ENCODE assay signal across 15 mouse cellular contexts in the genomic region with DNA sequence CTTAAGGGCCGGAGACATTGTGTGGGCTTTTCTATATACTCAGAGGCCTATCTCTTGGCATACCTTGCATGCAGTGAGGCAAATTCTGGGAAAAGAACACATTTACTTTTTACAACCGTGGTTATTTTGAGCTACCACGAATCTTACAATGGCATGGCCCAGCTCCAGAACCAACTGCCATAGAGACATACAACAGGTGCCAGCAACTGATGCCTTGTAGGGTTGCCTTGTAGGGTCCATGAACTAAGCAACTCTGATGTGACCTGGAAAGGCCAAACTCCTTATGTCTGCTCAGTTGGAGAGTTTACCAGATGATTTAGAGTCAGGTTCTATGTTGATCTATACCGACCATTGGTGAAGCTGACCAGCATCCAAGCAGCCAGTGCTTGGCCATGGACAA. TPM values are rescaled to one million over a fixed set of nuclear protein-coding genes. Genes with fewer than 3 reads are reported as not detected.
DNase-seq lines count a peak whose midpoint lies in the region; ATAC-seq and TF ChIP-seq lines count a peak whose summit lies in the region.
"Had no signal": no experiment of that assay in that cellular context is flagged by ENCODE, and none has a peak within 500 bp of the region (broad histone marks: within the 10 kb centered on the region; RNA-seq: fewer than 3 reads in every experiment).

No protein-coding gene starts in this region.

- TF ChIP-seq POLR2A in testis, adult 2 months (IDR thresholded peaks at IDR 0.05; ENCODE audit: control insufficient read depth, low read depth, low read length) = no peak

- peak overlapping the region; percentile 76; the same call in 1 of the 2 replicates for H3K27ac ChIP-seq in heart, embryonic 12.5 days (ENCODE audit: poor library complexity, severe bottlenecking)
- peak overlapping the region; percentile 92 for H3K27ac ChIP-seq in heart, embryonic 15.5 days
- H3K27ac ChIP-seq in testis, adult 2 months (ENCODE audit: control insufficient read depth, insufficient read depth, low read depth, low read length) = no peak overlapping the region
- H3K27ac ChIP-seq: embryonic facial prominence, embryonic 12.5 days; embryonic facial prominence, embryonic 15.5 days; hindbrain, embryonic 10.5 days; hindbrain, embryonic 13.5 days; intestine, embryonic 15.5 days had no signal

- intact Hi-C loops in heart, postnatal 36 days (cut with DNase I) = no loop called here

- H3K36me3 ChIP-seq in heart, embryonic 12.5 days = peaks cover 11% of the 10 kb centered on the region
- H3K36me3 ChIP-seq in heart, embryonic 15.5 days = peaks cover 1% of the 10 kb centered on the region; the same call in 1 of the 2 replicates
- no peaks in the 10 kb centered on the region; the same call in 1 of the 2 replicates for H3K36me3 ChIP-seq in testis, adult 2 months (ENCODE audit: control insufficient read depth, insufficient read depth, low read length)
- H3K36me3 ChIP-seq: intestine, embryonic 15.5 days had no signal

- no peaks in the 10 kb centered on the region for H3K27me3 ChIP-seq in heart, embryonic 12.5 days (replicated peaks)
- no peaks in the 10 kb centered on the region for H3K27me3 ChIP-seq in heart, embryonic 15.5 days
- H3K27me3 ChIP-seq in testis, adult 2 months (ENCODE audit: control insufficient read depth, insufficient read depth, low read length) = no peaks in the 10 kb centered on the region
- H3K27me3 ChIP-seq: embryonic facial prominence, embryonic 12.5 days; embryonic facial prominence, embryonic 15.5 days; hindbrain, embryonic 13.5 days; intestine, embryonic 15.5 days had no signal

- H3K9ac ChIP-seq in heart, embryonic 12.5 days = no peak overlapping the region
- no peak overlapping the region for H3K9ac ChIP-seq in heart, embryonic 15.5 days
- H3K9ac ChIP-seq: embryonic facial prominence, embryonic 12.5 days; embryonic facial prominence, embryonic 15.5 days; forebrain, postnatal 0 days; hindbrain, embryonic 13.5 days; intestine, embryonic 15.5 days had no signal

- DNase-seq in heart, postnatal 36 days = no peak
- DNase-seq in heart, adult 11 months = no peak
- no peak for DNase-seq in testis, postnatal 10 days (ENCODE audit: low spot score)
- DNase-seq: cerebellum, adult 11 months; forebrain, postnatal 0 days had no signal

- 94% methylated on average over 4 of the region's 4 CpGs for WGBS in heart, embryonic 12.5 days
- WGBS in heart, embryonic 15.5 days = 89% methylated on average over 4 of the region's 4 CpGs

- no peak for ATAC-seq in heart, embryonic 12.5 days (ENCODE audit: insufficient number of reproducible peaks, low FRiP score)
- ATAC-seq in heart, embryonic 15.5 days (replicated peaks; ENCODE audit: insufficient number of reproducible peaks, insufficient read depth, low FRiP score, low read depth) = no peak
- ATAC-seq: forebrain, embryonic 14.5 days; forebrain, postnatal 0 days; hindbrain, embryonic 16.5 days; intestine, embryonic 15.5 days had no signal

- H3K4me2 ChIP-seq in heart, embryonic 12.5 days = no peak overlapping the region
- H3K4me2 ChIP-seq in heart, embryonic 15.5 days = 0 out of 2 replicates have a peak overlapping the region, but pooled peaks have one; percentile 67
- H3K4me2 ChIP-seq: embryonic facial prominence, embryonic 12.5 days; embryonic facial prominence, embryonic 15.5 days; hindbrain, embryonic 13.5 days; intestine, embryonic 15.5 days had no signal

- H3K4me1 ChIP-seq in heart, embryonic 12.5 days (replicated peaks) = peaks cover 25% of the 10 kb centered on the region
- H3K4me1 ChIP-seq in heart, embryonic 15.5 days (replicated peaks) = peaks cover 17% of the 10 kb centered on the region
- H3K4me1 ChIP-seq in testis, adult 2 months (ENCODE audit: control insufficient read depth, insufficient read depth, low read length) = peaks cover 9% of the 10 kb centered on the region
- H3K4me1 ChIP-seq: embryonic facial prominence, embryonic 12.5 days; intestine, embryonic 15.5 days had no signal

- no peak overlapping the region for H3K4me3 ChIP-seq in heart, embryonic 12.5 days
- no peak overlapping the region for H3K4me3 ChIP-seq in heart, embryonic 15.5 days
- peak overlapping the region; percentile 86 for H3K4me3 ChIP-seq in testis, adult 2 months (ENCODE audit: control insufficient read depth, low read depth, low read length)
- H3K4me3 ChIP-seq: embryonic facial prominence, embryonic 12.5 days; embryonic facial prominence, embryonic 15.5 days; hindbrain, embryonic 10.5 days; hindbrain, embryonic 13.5 days; intestine, embryonic 15.5 days had no signal

- H3K9me3 ChIP-seq in heart, embryonic 12.5 days (replicated peaks) = no peaks in the 10 kb centered on the region
- H3K9me3 ChIP-seq in heart, embryonic 15.5 days (replicated peaks) = no peaks in the 10 kb centered on the region
- H3K9me3 ChIP-seq: embryonic facial prominence, embryonic 12.5 days; embryonic facial prominence, embryonic 15.5 days; hindbrain, embryonic 10.5 days; hindbrain, embryonic 13.5 days; intestine, embryonic 15.5 days had no signal

- TF ChIP-seq CTCF in testis, adult 2 months (IDR thresholded peaks at IDR 0.05; ENCODE audit: control insufficient read depth, insufficient read depth, insufficient replicate concordance, low read depth, low read length) = no peak

RNA-seq across cellular contexts. Expression of gene Usp20, which starts 12.8 kb away (rescaled TPM):
- 27.4 and 27.9 TPM in 2 replicates for polyA plus RNA-seq in heart, embryonic 12.5 days (2016; fragmentation: Nextera tagmentation; extraction: Ambion mirVana)
- 10 to 100 TPM; 50.6 to 53.1 TPM for total RNA-seq in heart, postnatal 36 days (2021)
- 38.5 and 42.9 TPM in 2 replicates for polyA plus RNA-seq in heart, embryonic 15.5 days (2015; fragmentation: Nextera tagmentation; extraction: Ambion mirVana)
- 68.1 and 76.9 TPM in 2 replicates for polyA plus RNA-seq in testis, adult 2 months (2012; rRNA removed)

RNA-seq across cellular contexts. Expression of gene BC005624, which starts 12.9 kb away (rescaled TPM):
- 33.8 and 35.5 TPM in 2 replicates for polyA plus RNA-seq in heart, embryonic 12.5 days (2016; fragmentation: Nextera tagmentation; extraction: Ambion mirVana)
- 10 to 100 TPM; 19.6 to 22.5 TPM for total RNA-seq in heart, postnatal 36 days (2021)
- 33.3 and 38.4 TPM in 2 replicates for polyA plus RNA-seq in heart, embryonic 15.5 days (2015; fragmentation: Nextera tagmentation; extraction: Ambion mirVana)
- 19.9 and 23.7 TPM in 2 replicates for polyA plus RNA-seq in testis, adult 2 months (2012; rRNA removed)

RNA-seq across cellular contexts. Expression of gene Tor1a, which starts 27.1 kb away (rescaled TPM):
- 56.4 TPM in 2 replicates for polyA plus RNA-seq in heart, embryonic 12.5 days (2016; fragmentation: Nextera tagmentation; extraction: Ambion mirVana)
- 10 to 100 TPM; 11.0 to 12.5 TPM for total RNA-seq in heart, postnatal 36 days (2021)
- 45.9 and 49.4 TPM in 2 replicates for polyA plus RNA-seq in heart, embryonic 15.5 days (2015; fragmentation: Nextera tagmentation; extraction: Ambion mirVana)
- polyA plus RNA-seq in testis, adult 2 months (2012; rRNA removed) = 10.5 and 11.1 TPM in 2 replicates

RNA-seq across cellular contexts. Expression of gene Tor1b, which starts 42.1 kb away (rescaled TPM):
- polyA plus RNA-seq in heart, embryonic 12.5 days (2016; fragmentation: Nextera tagmentation; extraction: Ambion mirVana) = 25.1 and 25.8 TPM in 2 replicates
- 10 to 100 TPM; 25.3 to 29.3 TPM for total RNA-seq in heart, postnatal 36 days (2021)
- 20.4 and 25.0 TPM in 2 replicates for polyA plus RNA-seq in heart, embryonic 15.5 days (2015; fragmentation: Nextera tagmentation; extraction: Ambion mirVana)
- 12.9 and 14.0 TPM in 2 replicates for polyA plus RNA-seq in testis, adult 2 months (2012; rRNA removed)
